Mouse (Mus musculus): Measurements from ENCODE around the gene Mrpl30.

DNA sequence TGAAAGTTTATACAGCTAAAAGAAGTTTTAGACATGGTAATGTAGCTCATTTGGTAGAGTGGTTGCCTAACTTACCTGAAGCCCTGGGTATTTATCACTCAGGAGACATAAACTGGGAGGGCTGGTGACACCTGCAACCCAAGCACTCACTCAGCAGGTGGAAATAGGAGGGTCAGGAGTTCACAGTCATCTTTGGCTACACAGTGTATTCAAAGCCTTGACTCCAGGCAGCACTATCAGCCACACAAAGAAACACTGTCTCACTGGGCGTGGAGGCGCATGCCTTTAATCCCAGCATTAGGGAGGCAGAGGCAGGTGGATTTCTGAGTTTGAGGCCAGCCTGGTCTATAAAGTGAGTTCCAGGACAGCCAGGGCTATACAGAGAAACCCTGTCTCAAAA lies 22.5 kb downstream of the Mrpl30 start:
- TF ChIP-seq CTCF (IDR thresholded peaks at IDR 0.05; ENCODE audit: low read depth, low read length) = no peak
- TF ChIP-seq POLR2AphosphoS5 (IDR thresholded peaks at IDR 0.05; ENCODE audit: insufficient replicate concordance, low read depth, low read length) = no peak

Measured in G1E (cell line).